Mouse (Mus musculus) midbrain, embryonic 11.5 days (tissue): Measurements from ENCODE around the gene Prrc2b. TPM values are rescaled to one million over a fixed set of nuclear protein-coding genes. Genes with fewer than 3 reads are reported as not detected.

ENCODE experiments used
- ATAC-seq: fragments of 200-750 bp; cut with Nextera tagmentation; 2 replicates; pipeline ENCODE4 v1.8.0; 2017; ENCODE audit warnings: moderate TSS enrichment, moderate library complexity; ENCODE audit not compliant: low FRiP score
- DNase-seq: peaks from one replicate; pipeline ENCODE4 v3.0.0; 2015; ENCODE audit warnings: low spot score; ENCODE audit errors: missing footprints
- H3K27ac ChIP-seq: fragments of 300-500 bp; sonication (generic); 2 replicates; pipeline ENCODE4 v1.5.1; 2014; ENCODE audit warnings: low read depth, low read length
- H3K27me3 ChIP-seq: fragments of 300-500 bp; sonication (generic); 2 replicates; pipeline ENCODE4 v1.6.1; 2014; ENCODE audit warnings: mild to moderate bottlenecking, low read length, moderate library complexity, mixed read lengths; ENCODE audit not compliant: control insufficient read depth, insufficient read depth
- H3K36me3 ChIP-seq: fragments of 300-500 bp; sonication (generic); 2 replicates; pipeline ENCODE4 v1.6.1; 2014; ENCODE audit warnings: mild to moderate bottlenecking, low read length, moderate library complexity, mixed read lengths; ENCODE audit not compliant: control insufficient read depth, insufficient read depth
- H3K4me1 ChIP-seq: fragments of 300-500 bp; sonication (generic); 2 replicates; pipeline ENCODE4 v1.6.1; 2014; ENCODE audit warnings: low read length; ENCODE audit not compliant: control insufficient read depth, insufficient read depth
- H3K4me2 ChIP-seq: fragments of 300-500 bp; sonication (generic); 2 replicates; pipeline ENCODE4 v1.6.1; 2014; ENCODE audit warnings: mild to moderate bottlenecking, moderate library complexity
- H3K4me3 ChIP-seq: fragments of 300-500 bp; sonication (generic); 2 replicates; pipeline ENCODE4 v1.5.1; 2014; ENCODE audit warnings: low read depth, low read length
- H3K9ac ChIP-seq: fragments of 300-500 bp; sonication (generic); 2 replicates; pipeline ENCODE4 v1.6.1; 2014; ENCODE audit warnings: low read length
- H3K9me3 ChIP-seq: fragments of 300-500 bp; sonication (generic); 2 replicates; pipeline ENCODE4 v1.6.1; 2016; ENCODE audit warnings: low read length; ENCODE audit not compliant: control insufficient read depth
- WGBS: fragments of 180-500 bp; shearing (Covaris S2); extraction: QIAGEN DNeasy Blood & Tissue Kit; methylation state at CpG from one replicate; pipeline ENCODE4 v1.1.7; 2014; 5-methylcytosine and 5-hydroxymethylcytosine counted together
- polyA plus RNA-seq: library from polyadenylated mRNA; unstranded; fragments of >200 nt; fragmentation: Nextera tagmentation; extraction: Ambion mirVana; gene quantifications from 2 replicates; pipeline ENCODE4 v1.2.1, GENCODE M21; 2014

Gene Prrc2b
- polyA plus RNA-seq, 1 experiment from 2014 or later, result 64.1 TPM

GRCm38 (mm10) chr2:32252658-32253057 is 101.8 kb downstream of the Prrc2b start:
- H3K27ac ChIP-seq, result no peak overlapping the region
- no peak for DNase-seq
- H3K9ac ChIP-seq, result no peak overlapping the region
- H3K4me2 ChIP-seq, result no peak overlapping the region
- H3K9me3 ChIP-seq, result no peaks in the 10 kb centered on the region
- H3K4me1 ChIP-seq, result no peaks in the 10 kb centered on the region
- no peaks in the 10 kb centered on the region for H3K27me3 ChIP-seq
- H3K4me3 ChIP-seq, result no peak overlapping the region
- no peak for ATAC-seq
- peaks cover 18% of the 10 kb centered on the region for H3K36me3 ChIP-seq
- 94% methylated on average over 5 of the region's 5 CpGs for WGBS

GRCm38 (mm10) chr2:32253352-32253751 is 102.5 kb downstream of the Prrc2b start:
- no peak for ATAC-seq
- Histone ChIP-seq H3K9me3 (no peaks in the 10 kb centered on the region), H3K27me3 (no peaks in the 10 kb centered on the region), H3K9ac (no peak overlapping the region), H3K27ac (no peak overlapping the region), H3K4me1 (no peaks in the 10 kb centered on the region), H3K4me3 (no peak overlapping the region), H3K4me2 (no peak overlapping the region), H3K36me3 (peaks cover 21% of the 10 kb centered on the region)
- 89% methylated on average over 1 of the region's 1 CpGs for WGBS
- DNase-seq, result no peak

- DNase-seq (no peak), ATAC-seq (no peak)
- no peaks in the 10 kb centered on the region for H3K9me3 ChIP-seq
- H3K4me3 ChIP-seq, result no peak overlapping the region
- 83% methylated on average over 5 of the region's 5 CpGs for WGBS
- no peak overlapping the region for H3K4me2 ChIP-seq
- H3K27me3 ChIP-seq, result no peaks in the 10 kb centered on the region
- no peak overlapping the region for H3K27ac ChIP-seq
- H3K4me1 ChIP-seq, result peaks cover 8% of the 10 kb centered on the region
- H3K36me3 ChIP-seq, result peaks cover 21% of the 10 kb centered on the region
- no peak overlapping the region for H3K9ac ChIP-seq
Measured at GRCm38 (mm10) chr2:32254563-32254962, 103.7 kb downstream of the Prrc2b start.

- Histone ChIP-seq H3K4me1 (peaks cover 9% of the 10 kb centered on the region), H3K27me3 (no peaks in the 10 kb centered on the region), H3K9me3 (no peaks in the 10 kb centered on the region), H3K36me3 (peaks cover 21% of the 10 kb centered on the region), H3K9ac (no peak overlapping the region), H3K4me2 (no peak overlapping the region), H3K4me3 (no peak overlapping the region), H3K27ac (no peak overlapping the region)
- no peak for DNase-seq
- WGBS, result 94% methylated on average over 11 of the region's 11 CpGs
- ATAC-seq, result no peak
Measured at GRCm38 (mm10) chr2:32256273-32256672, 105.4 kb downstream of the Prrc2b start.

- Histone ChIP-seq H3K4me2 (peak overlapping the region; percentile 72), H3K36me3 (peaks cover 10% of the 10 kb centered on the region), H3K27ac (no peak overlapping the region), H3K4me3 (peak overlapping the region; percentile 91), H3K9ac (peak overlapping the region; percentile 81), H3K27me3 (no peaks in the 10 kb centered on the region), H3K9me3 (no peaks in the 10 kb centered on the region), H3K4me1 (peaks cover 9% of the 10 kb centered on the region)
- DNase-seq, result no peak
- no peak for ATAC-seq
- 64% methylated on average over 6 of the region's 6 CpGs for WGBS
Measured at GRCm38 (mm10) chr2:32258887-32259533, 108.1 kb downstream of the Prrc2b start.

- H3K4me2 ChIP-seq, result peak within 1 kb of the TSS; percentile 72
- DNase-seq (peak; percentile 98), ATAC-seq (peak; percentile 94)
- H3K27ac ChIP-seq, result no peak within 1 kb of the TSS; the same call in 1 of the 2 replicates
- H3K27me3 ChIP-seq, result no peaks in the 10 kb centered on the region
- H3K9me3 ChIP-seq, result no peaks in the 10 kb centered on the region
- peaks cover 9% of the 10 kb centered on the region for H3K36me3 ChIP-seq
- H3K4me3 ChIP-seq, result peak within 1 kb of the TSS; percentile 91
- H3K9ac ChIP-seq, result peak within 1 kb of the TSS; percentile 81
- WGBS, result 1% methylated on average over 46 of the region's 59 CpGs
- peaks cover 9% of the 10 kb centered on the region for H3K4me1 ChIP-seq
Measured at GRCm38 (mm10) chr2:32259657-32260417, 109.0 kb downstream of the Prrc2b start, which contains the start of gene Uck1. Uck1 (minus strand) TSS chr2:32260159.

GRCm38 (mm10) chr2:32260635-32261034 is 109.8 kb downstream of the Prrc2b start:
- ATAC-seq, result no peak
- H3K4me1 ChIP-seq, result peaks cover 9% of the 10 kb centered on the region
- WGBS, result 33% methylated on average over 4 of the region's 4 CpGs
- peaks cover 9% of the 10 kb centered on the region for H3K36me3 ChIP-seq
- H3K9ac ChIP-seq, result no peak overlapping the region
- no peak overlapping the region for H3K4me3 ChIP-seq
- DNase-seq, result no peak
- H3K27ac ChIP-seq, result no peak overlapping the region
- H3K27me3 ChIP-seq, result no peaks in the 10 kb centered on the region
- H3K9me3 ChIP-seq, result no peaks in the 10 kb centered on the region
- no peak overlapping the region for H3K4me2 ChIP-seq

GRCm38 (mm10) chr2:32275823-32276222 is 124.9 kb downstream of the Prrc2b start:
- no peak for DNase-seq
- Histone ChIP-seq H3K4me2 (no peak overlapping the region), H3K4me3 (no peak overlapping the region), H3K36me3 (peaks cover 8% of the 10 kb centered on the region), H3K9ac (no peak overlapping the region), H3K27me3 (no peaks in the 10 kb centered on the region), H3K4me1 (no peaks in the 10 kb centered on the region), H3K9me3 (no peaks in the 10 kb centered on the region), H3K27ac (no peak overlapping the region)
- WGBS, result 74% methylated on average over 3 of the region's 3 CpGs
- ATAC-seq, result no peak

GRCm38 (mm10) chr2:32282289-32282688 is 131.4 kb downstream of the Prrc2b start:
- H3K4me1 ChIP-seq, result peaks cover 7% of the 10 kb centered on the region; the same call in 1 of the 2 replicates
- no peak overlapping the region for H3K9ac ChIP-seq
- 94% methylated on average over 2 of the region's 2 CpGs for WGBS

More at GRCm38 (mm10) chr2:32282289-32282688, 131.4 kb downstream of the Prrc2b start:
- H3K27me3 ChIP-seq, result no peaks in the 10 kb centered on the region
- peaks cover 15% of the 10 kb centered on the region for H3K36me3 ChIP-seq
- H3K27ac ChIP-seq, result no peak overlapping the region
- ATAC-seq, result no peak
- H3K4me2 ChIP-seq, result no peak overlapping the region
- H3K4me3 ChIP-seq, result no peak overlapping the region
- no peaks in the 10 kb centered on the region for H3K9me3 ChIP-seq
- DNase-seq, result no peak
